Mouse (Mus musculus) embryonic facial prominence, embryonic 11.5 days (tissue): ENCODE measurements at regions not wholly inside any gene's neighbourhood (a gene's known extent, or its start where the extent isn't known, plus 50 kb on each side); places are given as distances from the start of the nearest gene placed in this dataset.

ENCODE experiments used
- ATAC-seq: fragments of 200-750 bp; cut with Nextera tagmentation; replicated peaks from 2 replicates; pipeline ENCODE4 v1.8.0; 2017; ENCODE audit warnings: low read depth; ENCODE audit not compliant: insufficient number of reproducible peaks, low FRiP score, low TSS enrichment
- DNase-seq: peaks from one replicate; pipeline ENCODE4 v3.0.0-alpha.2; 2015; ENCODE audit warnings: low spot score
- H3K27ac ChIP-seq: fragments of 300-500 bp; sonication (generic); replicated peaks from 2 replicates; pipeline ENCODE4 v1.5.1; 2014; ENCODE audit warnings: mild to moderate bottlenecking, low read depth, low read length, control low read depth
- H3K27me3 ChIP-seq: fragments of 300-500 bp; sonication (generic); 2 replicates; pipeline ENCODE4 v1.6.1; 2014; ENCODE audit warnings: mild to moderate bottlenecking, low read length, moderate library complexity, mixed read lengths; ENCODE audit not compliant: control insufficient read depth, insufficient read depth
- H3K36me3 ChIP-seq: fragments of 300-500 bp; sonication (generic); replicated peaks from 2 replicates; pipeline ENCODE4 v1.6.1; 2014; ENCODE audit warnings: low read depth, mild to moderate bottlenecking, low read length, moderate library complexity, mixed read lengths; ENCODE audit not compliant: control insufficient read depth, insufficient read depth
- H3K4me1 ChIP-seq: fragments of 300-500 bp; sonication (generic); 2 replicates; pipeline ENCODE4 v1.6.1; 2014; ENCODE audit warnings: low read length, mixed read lengths; ENCODE audit not compliant: control insufficient read depth, insufficient read depth
- H3K4me2 ChIP-seq: fragments of 300-500 bp; sonication (generic); 2 replicates; pipeline ENCODE4 v1.6.1; 2014; ENCODE audit warnings: low read depth, mild to moderate bottlenecking, control low read depth, low read length, moderate library complexity
- H3K4me3 ChIP-seq: fragments of 300-500 bp; sonication (generic); 2 replicates; pipeline ENCODE4 v1.5.1; 2014; ENCODE audit warnings: low read depth, low read length, control low read depth
- H3K9ac ChIP-seq: fragments of 300-500 bp; sonication (generic); replicated peaks from 2 replicates; pipeline ENCODE4 v1.6.1; 2014; ENCODE audit warnings: mild to moderate bottlenecking, control low read depth, low read length
- H3K9me3 ChIP-seq: fragments of 300-500 bp; sonication (generic); replicated peaks from 2 replicates; pipeline ENCODE4 v1.6.1; 2016; ENCODE audit warnings: mild to moderate bottlenecking, low read length, inconsistent platforms, mixed read lengths; ENCODE audit not compliant: control insufficient read depth
- WGBS: fragments of 180-500 bp; shearing (Covaris S2); extraction: QIAGEN DNeasy Blood & Tissue Kit; methylation state at CpG from one replicate; pipeline ENCODE4 v1.1.7; 2014; 5-methylcytosine and 5-hydroxymethylcytosine counted together

- 13% methylated on average over 3 of the region's 3 CpGs for WGBS
- Histone ChIP-seq H3K4me2 (no peak overlapping the region), H3K27ac (no peak overlapping the region), H3K27me3 (no peaks in the 10 kb centered on the region), H3K9me3 (no peaks in the 10 kb centered on the region), H3K4me3 (no peak overlapping the region), H3K9ac (no peak overlapping the region), H3K36me3 (no peaks in the 10 kb centered on the region), H3K4me1 (no peaks in the 10 kb centered on the region)
- ATAC-seq (no peak), DNase-seq (no peak)
Measured at GRCm38 (mm10) chr3:151323835-151324234, 113.9 kb upstream of the Adgrl4 start.

DNA sequence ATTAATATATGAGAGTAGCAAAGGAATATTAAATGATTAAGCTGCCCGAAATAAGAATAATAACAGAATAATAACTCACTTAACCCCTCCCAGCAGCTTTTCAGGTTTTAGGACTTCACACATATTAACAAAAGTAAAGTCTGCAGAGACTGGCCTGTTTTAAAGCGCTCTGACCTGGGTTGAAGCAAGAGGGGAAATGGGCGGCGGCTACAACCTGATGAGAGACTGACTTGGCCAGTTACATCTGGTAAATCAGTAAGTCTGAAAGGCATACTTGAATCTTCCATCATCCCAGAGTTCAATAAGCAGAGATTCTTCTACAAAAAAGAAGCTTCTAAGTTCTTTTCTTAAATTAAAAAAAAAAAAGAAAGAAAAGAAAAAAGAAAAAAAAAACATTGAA lies 107.9 kb upstream of the Adgrl4 start:
- H3K4me1 ChIP-seq, result no peaks in the 10 kb centered on the region
- no peak overlapping the region for H3K9ac ChIP-seq
- H3K27me3 ChIP-seq, result no peaks in the 10 kb centered on the region
- WGBS, result 83% methylated on average over 4 of the region's 4 CpGs
- DNase-seq, result no peak
- no peak overlapping the region for H3K27ac ChIP-seq
- ATAC-seq, result no peak
- no peak overlapping the region for H3K4me3 ChIP-seq
- no peaks in the 10 kb centered on the region for H3K9me3 ChIP-seq
- H3K36me3 ChIP-seq, result no peaks in the 10 kb centered on the region
- no peak overlapping the region for H3K4me2 ChIP-seq

DNA sequence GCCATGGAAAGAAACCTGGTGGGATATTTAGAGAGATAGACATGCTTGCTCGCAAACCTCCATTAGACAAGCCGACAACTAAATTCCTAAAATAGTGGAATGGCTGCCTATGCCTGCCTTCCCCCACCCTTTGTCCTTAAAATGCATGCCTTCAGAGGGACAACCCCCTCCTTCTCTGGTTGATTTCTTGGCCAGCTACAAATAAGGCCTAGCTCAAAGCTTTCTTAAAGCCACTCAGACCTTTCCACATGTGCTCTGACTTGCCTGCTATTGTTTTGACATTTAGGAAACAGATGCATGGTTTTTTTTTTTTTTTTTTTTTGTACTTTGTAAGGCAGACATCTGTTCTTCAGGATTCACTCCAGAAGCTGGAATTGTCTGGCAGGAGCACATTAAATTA lies 105.8 kb upstream of the Adgrl4 start:
- Histone ChIP-seq H3K4me2 (no peak overlapping the region), H3K36me3 (no peaks in the 10 kb centered on the region), H3K9me3 (no peaks in the 10 kb centered on the region), H3K27ac (peak overlapping the region; percentile 30; the same call in 1 of the 2 replicates), H3K4me3 (no peak overlapping the region), H3K9ac (no peak overlapping the region), H3K27me3 (no peaks in the 10 kb centered on the region), H3K4me1 (no peaks in the 10 kb centered on the region)
- DNase-seq (peak; percentile 51), ATAC-seq (0 out of 2 replicates have a peak, but pooled peaks have one; percentile 20)
- 40% methylated on average over 2 of the region's 2 CpGs for WGBS

GRCm38 (mm10) chr3:151332317-151332687 lies 105.4 kb upstream of the Adgrl4 start:
- Histone ChIP-seq H3K4me3 (no peak overlapping the region), H3K4me2 (no peak overlapping the region), H3K36me3 (no peaks in the 10 kb centered on the region), H3K27ac (no peak overlapping the region; the same call in 1 of the 2 replicates), H3K9me3 (no peaks in the 10 kb centered on the region), H3K9ac (no peak overlapping the region), H3K4me1 (no peaks in the 10 kb centered on the region), H3K27me3 (no peaks in the 10 kb centered on the region)
- 37% methylated on average over 1 of the region's 1 CpGs for WGBS
- DNase-seq (peak; percentile 52), ATAC-seq (no peak)

DNA sequence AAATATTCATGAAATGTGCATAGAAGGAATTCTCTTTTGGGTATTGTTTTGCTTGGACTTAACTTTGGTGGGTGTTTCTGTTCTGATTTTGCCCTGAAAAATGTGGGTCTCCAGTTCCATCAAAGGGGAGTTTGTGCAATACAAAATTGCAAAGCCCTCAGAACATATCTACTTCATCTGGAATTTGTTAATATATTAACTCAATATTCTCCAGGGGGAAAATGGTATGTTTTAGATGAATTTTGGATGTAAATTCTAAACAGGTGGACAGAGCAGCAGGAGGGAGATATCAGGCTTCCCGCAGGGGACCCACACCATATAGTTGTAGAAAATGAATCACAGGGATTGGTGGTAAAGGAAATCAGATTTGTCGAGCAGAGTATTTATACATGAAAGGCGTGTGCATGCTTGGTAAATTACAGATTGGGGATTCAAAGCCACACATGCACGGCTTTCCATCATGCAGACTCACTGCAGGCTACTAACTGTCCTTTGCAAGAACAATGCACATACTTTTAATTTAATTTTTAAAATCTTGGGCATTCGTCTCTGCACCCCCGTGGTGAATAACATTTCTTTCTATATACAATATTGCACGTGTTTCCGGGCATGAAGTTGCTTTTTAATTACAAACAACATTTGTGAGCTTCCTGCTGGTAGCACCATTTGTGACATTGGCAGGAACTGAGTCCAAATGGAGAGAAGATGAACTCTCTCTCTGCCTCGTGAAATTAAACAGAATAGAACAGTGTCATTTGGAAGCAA lies 104.8 kb upstream of the Adgrl4 start:
- H3K9ac ChIP-seq, result no peak overlapping the region
- H3K27me3 ChIP-seq, result no peaks in the 10 kb centered on the region
- H3K27ac ChIP-seq, result no peak overlapping the region
- WGBS, result 41% methylated on average over 9 of the region's 9 CpGs
- no peaks in the 10 kb centered on the region for H3K4me1 ChIP-seq
- peak; percentile 66; the same call in 1 of the 2 replicates for ATAC-seq
- no peak overlapping the region for H3K4me3 ChIP-seq
- no peak overlapping the region for H3K4me2 ChIP-seq
- DNase-seq, result peak; percentile 72
- no peaks in the 10 kb centered on the region for H3K9me3 ChIP-seq
- H3K36me3 ChIP-seq, result no peaks in the 10 kb centered on the region

GRCm38 (mm10) chr3:151333867-151334341 lies 103.8 kb upstream of the Adgrl4 start:
- peak; percentile 75 for DNase-seq

DNA sequence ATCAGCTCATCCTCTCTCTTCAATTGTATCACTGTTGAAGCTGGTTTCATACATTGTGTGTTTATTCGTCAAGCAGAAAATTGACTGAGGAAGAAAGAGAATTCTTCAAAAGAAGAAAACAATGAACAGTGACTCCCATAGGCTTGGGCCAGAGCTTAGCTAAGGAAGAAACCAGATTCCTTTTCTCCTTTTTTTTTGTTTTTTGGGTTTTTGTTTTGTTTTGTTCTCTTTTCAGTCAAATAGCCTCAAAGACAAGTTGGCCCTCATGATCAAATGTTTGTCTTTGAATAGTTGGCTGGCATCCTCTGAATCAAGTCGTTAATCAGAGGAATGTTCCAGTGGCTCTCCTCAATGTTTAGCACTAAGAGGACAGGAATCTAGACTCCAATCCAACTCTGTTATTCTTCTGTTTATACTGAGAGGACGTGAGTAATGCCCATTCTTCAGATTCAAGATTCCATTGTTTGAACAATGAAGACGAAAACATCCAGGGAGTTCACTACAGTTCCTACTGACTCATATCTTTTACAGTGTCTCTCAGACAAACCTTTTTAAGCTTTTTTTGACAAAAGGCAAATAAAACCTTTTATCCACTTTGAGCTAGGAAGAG lies 86.1 kb upstream of the Adgrl4 start:
- Histone ChIP-seq H3K9me3 (no peaks in the 10 kb centered on the region), H3K27me3 (no peaks in the 10 kb centered on the region), H3K36me3 (no peaks in the 10 kb centered on the region), H3K4me1 (no peaks in the 10 kb centered on the region), H3K27ac (no peak overlapping the region), H3K4me2 (no peak overlapping the region), H3K4me3 (no peak overlapping the region), H3K9ac (no peak overlapping the region)
- no peak for ATAC-seq
- DNase-seq, result no peak
- 70% methylated on average over 4 of the region's 4 CpGs for WGBS

More at GRCm38 (mm10) chr3:151333867-151334341, 103.8 kb upstream of the Adgrl4 start:
- Histone ChIP-seq H3K36me3 (no peaks in the 10 kb centered on the region), H3K27me3 (no peaks in the 10 kb centered on the region), H3K27ac (peak overlapping the region; percentile 48; the same call in 1 of the 2 replicates), H3K9ac (no peak overlapping the region; the same call in 1 of the 2 replicates), H3K4me2 (no peak overlapping the region), H3K4me1 (no peaks in the 10 kb centered on the region), H3K4me3 (no peak overlapping the region), H3K9me3 (no peaks in the 10 kb centered on the region)
- peak; percentile 70 for ATAC-seq
- WGBS, result 10% methylated on average over 6 of the region's 6 CpGs

DNA sequence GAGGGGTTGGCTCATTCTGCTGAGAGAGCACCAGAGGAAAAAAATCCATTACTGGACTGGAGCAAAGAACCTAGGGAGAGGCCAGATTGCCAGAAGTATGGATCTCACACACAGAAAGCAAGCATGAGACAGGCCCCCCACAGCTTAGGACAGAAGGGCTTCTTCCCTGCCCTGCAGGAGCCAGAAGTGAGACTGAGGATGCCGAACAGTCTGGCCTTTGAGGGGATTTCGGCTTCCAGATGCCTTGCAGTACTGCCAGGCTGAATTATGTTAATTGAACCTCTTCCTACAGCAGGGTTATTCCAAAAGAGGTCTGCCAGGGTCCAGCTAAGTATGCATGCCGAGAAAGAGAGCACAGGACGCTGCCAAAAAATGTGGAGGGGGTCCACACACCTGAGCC lies 71.4 kb upstream of the Adgrl4 start:
- Histone ChIP-seq H3K36me3 (no peaks in the 10 kb centered on the region), H3K4me2 (no peak overlapping the region), H3K9me3 (no peaks in the 10 kb centered on the region), H3K4me3 (no peak overlapping the region), H3K4me1 (no peaks in the 10 kb centered on the region), H3K9ac (no peak overlapping the region), H3K27ac (no peak overlapping the region), H3K27me3 (no peaks in the 10 kb centered on the region)
- ATAC-seq (no peak; the same call in 1 of the 2 replicates), DNase-seq (peak; percentile 11)
- 21% methylated on average over 4 of the region's 4 CpGs for WGBS
